Mouse (Mus musculus) Muller cell, postnatal 12 days (primary cell): Measurements from ENCODE around the gene Gm45902.

Experiments used
- DNase-seq: peaks from one replicate; pipeline ENCODE4 v3.0.0-alpha.2; 2015; ENCODE audit errors: inconsistent ontology term

Gm45902 gene

GRCm38 (mm10) chr2:3512552-3513454 lies at the start of gene Gm45902, which contains the start of the genes Hspa14 and Cdnf:
TSS of gene Gm45902 (minus strand) at chr2:3512790.
TSS of gene Hspa14 (minus strand) at chr2:3512814.
TSS of gene Cdnf (plus strand) at chr2:3513030.
- peak; percentile 96 for DNase-seq

DNA sequence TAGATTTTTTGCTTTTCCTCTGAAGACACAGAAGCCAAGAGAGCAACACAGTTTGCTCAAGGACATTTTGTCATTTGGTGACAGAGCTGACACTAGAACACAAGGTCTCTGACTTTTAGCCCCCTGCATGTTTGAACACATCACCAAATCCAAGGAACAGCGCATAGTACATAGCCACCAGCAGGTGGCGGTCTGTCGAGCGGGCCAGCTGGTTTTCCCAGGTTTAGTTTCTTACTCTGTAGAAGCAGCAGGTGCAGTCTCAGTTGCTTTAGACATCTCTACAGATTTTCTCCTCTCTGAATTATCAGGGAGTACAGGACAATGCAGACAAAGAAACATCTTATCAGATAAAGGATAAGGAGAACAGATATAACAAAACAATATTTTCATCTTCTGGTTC lies 34.0 kb upstream of the Gm45902 start:
- peak; percentile 40 for DNase-seq

- DNase-seq = peak; percentile 4
These were observed 33.5 kb upstream of the Gm45902 start for GRCm38 (mm10) chr2:3546055-3546454.

- no peak for DNase-seq
These were observed 28.9 kb upstream of the Gm45902 start for GRCm38 (mm10) chr2:3541307-3542079.

DNA sequence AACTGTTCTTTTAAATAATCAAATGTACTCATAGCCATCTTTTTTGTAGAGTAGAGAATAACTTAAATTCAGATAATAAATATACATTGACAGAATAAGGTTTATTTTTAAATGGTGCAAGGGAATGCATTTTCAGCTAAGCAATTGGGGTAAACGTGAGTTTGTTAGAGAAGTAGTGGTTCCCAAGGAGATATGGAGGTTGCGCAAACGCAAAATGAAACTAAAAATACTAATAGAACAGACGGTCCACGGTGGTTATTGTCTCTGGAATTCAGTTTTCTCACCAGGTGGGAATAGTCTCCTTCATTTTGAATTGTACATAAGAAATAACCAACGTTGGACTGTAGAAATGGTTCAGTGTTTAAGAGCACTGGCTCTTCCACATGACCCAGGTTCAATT lies 13.7 kb upstream of the Gm45902 start:
- DNase-seq = no peak

GRCm38 (mm10) chr2:3522558-3522957 lies 10.0 kb upstream of the Gm45902 start:
- DNase-seq = no peak

- peak; percentile 68 for DNase-seq
These were observed 514 bp downstream of the Gm45902 start for GRCm38 (mm10) chr2:3512076-3512475.

- no peak for DNase-seq
These were observed 11.7 kb downstream of the Gm45902 start for GRCm38 (mm10) chr2:3500886-3501285.

- no peak for DNase-seq
These were observed 13.0 kb downstream of the Gm45902 start for GRCm38 (mm10) chr2:3499543-3499942.

DNA sequence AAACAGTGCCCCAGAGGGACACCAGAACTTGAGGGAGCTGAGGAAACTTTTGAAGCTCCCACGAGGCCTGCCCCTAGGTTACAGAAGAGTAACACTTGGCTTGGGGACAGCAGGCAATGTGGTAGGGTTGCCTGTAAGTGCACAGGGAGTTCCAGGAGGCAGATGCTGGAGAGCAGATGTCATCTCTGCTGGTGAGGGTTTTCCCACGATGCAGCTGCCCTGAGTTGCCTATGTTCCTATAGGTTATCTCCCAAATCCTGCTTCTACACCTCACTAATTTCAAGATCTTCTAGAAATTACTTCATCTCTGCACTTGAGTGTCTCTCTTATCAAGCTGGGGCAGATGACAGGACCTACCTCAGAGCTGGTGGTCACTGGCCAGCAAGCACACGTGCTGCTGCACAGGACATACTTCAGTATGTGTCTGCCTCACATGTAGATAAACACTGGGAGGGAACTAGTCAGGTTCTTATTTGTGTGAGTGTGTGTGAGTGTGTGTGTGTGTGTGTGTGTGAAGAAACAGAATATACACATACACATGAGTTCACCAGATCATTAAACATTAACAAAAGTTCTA lies 18.7 kb downstream of the Gm45902 start:
- DNase-seq = no peak

- DNase-seq = no peak
These were observed 22.8 kb downstream of the Gm45902 start for GRCm38 (mm10) chr2:3489816-3490215.

DNA sequence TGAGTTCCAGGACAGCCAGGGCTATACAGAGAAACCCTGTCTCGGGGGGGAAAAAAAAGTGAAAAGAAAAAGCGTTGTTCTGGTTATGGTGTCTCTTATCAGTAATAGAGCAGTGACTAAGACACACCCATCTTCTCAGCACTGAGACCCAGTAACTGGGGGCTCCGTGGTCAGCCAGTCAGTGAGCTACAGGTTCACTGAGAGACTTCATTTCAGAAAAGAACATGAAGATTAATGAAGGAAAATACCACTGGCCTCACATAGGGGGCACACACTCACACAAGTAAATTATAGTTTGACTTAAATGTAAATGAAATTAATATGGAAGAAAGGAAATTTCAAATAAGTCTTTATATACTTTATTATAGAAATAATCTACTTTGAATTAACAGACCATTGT lies 32.4 kb downstream of the Gm45902 start:
- no peak for DNase-seq

DNA sequence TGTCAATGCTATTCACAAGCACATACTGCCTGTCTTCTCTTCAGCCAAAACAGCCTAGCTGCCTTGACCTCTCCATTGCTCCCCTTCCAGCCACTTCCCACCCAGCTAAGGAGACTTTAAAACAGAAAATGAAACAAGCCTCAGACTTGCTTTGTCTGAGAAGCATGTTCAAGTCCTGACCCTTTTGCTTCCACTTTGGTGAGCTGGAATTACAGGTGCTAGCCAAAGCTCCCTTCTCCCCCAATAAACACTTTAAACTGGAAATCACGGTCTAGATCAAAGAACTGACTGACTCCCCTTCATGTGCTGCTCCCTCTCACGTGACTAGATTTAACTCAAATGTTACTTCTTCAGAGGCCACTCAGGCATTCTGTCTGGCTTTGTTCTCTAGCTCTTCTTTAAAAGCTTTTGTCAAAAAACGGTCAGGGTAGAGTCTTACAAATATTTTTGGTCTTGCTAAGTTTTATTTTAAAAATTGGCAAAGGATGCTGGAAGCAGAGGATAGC lies 36.8 kb downstream of the Gm45902 start:
- DNase-seq = no peak

DNA sequence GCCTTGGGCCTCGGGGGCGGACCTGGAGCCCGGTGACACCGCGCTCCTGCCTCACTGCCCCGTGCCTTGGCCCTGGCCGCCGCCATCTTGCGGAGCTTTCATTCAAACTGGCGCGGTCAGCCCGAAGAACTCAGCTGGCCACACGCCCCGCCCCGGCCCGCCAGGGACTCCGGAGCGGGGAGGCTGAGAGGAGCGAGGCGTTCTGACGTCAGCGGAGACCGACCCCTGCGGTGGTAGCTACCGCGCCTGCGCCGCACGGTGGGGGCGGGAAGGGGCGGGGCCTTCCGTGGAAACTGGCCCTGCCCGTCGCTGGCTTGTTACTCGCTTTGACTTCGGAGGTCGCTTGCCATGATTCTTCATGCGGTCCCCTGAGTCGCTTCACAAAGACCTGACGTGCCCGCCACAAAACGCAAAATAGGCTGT lies 37.7 kb downstream of the Gm45902 start, which contains the start of gene Suv39h2:
TSS of gene Suv39h2 (minus strand) at position 171 of the 423 bp plus-strand sequence.
- DNase-seq = peak; percentile 98

- DNase-seq = peak; percentile 67
These were observed 38.2 kb downstream of the Gm45902 start for GRCm38 (mm10) chr2:3474361-3474805.

- DNase-seq = no peak
These were observed 38.7 kb downstream of the Gm45902 start for GRCm38 (mm10) chr2:3473891-3474290.

DNA sequence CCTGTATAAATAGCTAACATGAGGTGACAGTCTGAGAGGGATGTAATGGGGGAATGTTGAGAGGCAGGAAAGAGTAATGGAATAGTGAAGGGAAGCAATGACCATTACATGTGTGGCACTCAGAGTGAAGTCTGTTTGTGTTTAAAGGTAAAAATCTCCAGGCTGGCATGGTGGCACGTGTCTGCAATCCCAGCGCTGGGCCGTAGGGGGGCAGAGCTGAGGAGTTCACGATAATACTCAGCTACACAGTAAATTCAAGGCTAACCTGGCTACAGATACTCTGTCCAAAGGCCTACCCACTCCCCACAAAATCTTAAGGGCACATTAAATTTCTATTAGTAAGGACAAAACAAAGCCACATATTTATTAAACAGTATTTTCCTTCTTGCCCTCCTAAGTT lies 56.0 kb downstream of the Gm45902 start:
- no peak for DNase-seq
